Mouse (Mus musculus): Measurements from ENCODE around the gene Sspn. TPM values are rescaled to one million over a fixed set of nuclear protein-coding genes. Genes with fewer than 3 reads are reported as not detected.
A peak's percentile ranks its signal among the peaks of the same experiment; 100 is the strongest.

Sspn gene
- 3.0 and 3.3 TPM in 2 replicates for polyA plus RNA-seq (2014; fragmentation: Nextera tagmentation; extraction: Ambion mirVana)

GRCm38 (mm10) chr6:145931341-145931740 is at the start of gene Sspn:
TSS of gene Sspn (plus strand) at chr6:145931641.
- H3K9me3 ChIP-seq (ENCODE audit: control insufficient read depth, low read length) = no peaks in the 10 kb centered on the region
- H3K27me3 ChIP-seq (ENCODE audit: control insufficient read depth, insufficient read depth, low read length) = no peaks in the 10 kb centered on the region
- H3K36me3 ChIP-seq (ENCODE audit: control insufficient read depth, insufficient read depth, low read length) = no peaks in the 10 kb centered on the region
- H3K9ac ChIP-seq (ENCODE audit: low read length) = no peak within 1 kb of the TSS
- no peak within 1 kb of the TSS for H3K4me3 ChIP-seq (ENCODE audit: low read depth, low read length)
- ATAC-seq (ENCODE audit: insufficient read depth, low FRiP score, low TSS enrichment) (no peak), DNase-seq (ENCODE audit: low spot score) (no peak)
- H3K27ac ChIP-seq (ENCODE audit: low read depth, low read length) = no peak within 1 kb of the TSS
- 71% methylated on average over 3 of the region's 3 CpGs for WGBS
- no peak within 1 kb of the TSS for H3K4me2 ChIP-seq (ENCODE audit: low read depth)
- H3K4me1 ChIP-seq (ENCODE audit: control insufficient read depth, insufficient read depth, low read length) = peaks cover 7% of the 10 kb centered on the region

GRCm38 (mm10) chr6:145883010-145883409 is 48.4 kb upstream of the Sspn start:
- no peak overlapping the region for H3K9ac ChIP-seq (ENCODE audit: low read length)
- no peak for ATAC-seq (ENCODE audit: insufficient read depth, low FRiP score, low TSS enrichment)
- no peak for DNase-seq (ENCODE audit: low spot score)
- H3K4me2 ChIP-seq (ENCODE audit: low read depth) = no peak overlapping the region
- 72% methylated on average over 1 of the region's 1 CpGs for whole genome bisulfite sequencing
- H3K36me3 ChIP-seq (ENCODE audit: control insufficient read depth, insufficient read depth, low read length) = no peaks in the 10 kb centered on the region
- no peak overlapping the region for H3K27ac ChIP-seq (ENCODE audit: low read depth, low read length)
- H3K27me3 ChIP-seq (ENCODE audit: control insufficient read depth, insufficient read depth, low read length) = no peaks in the 10 kb centered on the region
- H3K4me3 ChIP-seq (ENCODE audit: low read depth, low read length) = no peak overlapping the region
- H3K9me3 ChIP-seq (ENCODE audit: control insufficient read depth, low read length) = no peaks in the 10 kb centered on the region
- H3K4me1 ChIP-seq (ENCODE audit: control insufficient read depth, insufficient read depth, low read length) = no peaks in the 10 kb centered on the region

- ATAC-seq (ENCODE audit: insufficient read depth, low FRiP score, low TSS enrichment) = no peak
- DNase-seq (ENCODE audit: low spot score) = peak; percentile 7
- 91% methylated on average over 4 of the region's 4 CpGs for WGBS
These were observed 47.8 kb upstream of the Sspn start for GRCm38 (mm10) chr6:145883668-145884067.

GRCm38 (mm10) chr6:145885069-145885468 is 46.4 kb upstream of the Sspn start:
- WGBS = 88% methylated on average over 4 of the region's 4 CpGs
- no peaks in the 10 kb centered on the region for H3K4me1 ChIP-seq (ENCODE audit: control insufficient read depth, insufficient read depth, low read length)
- H3K27ac ChIP-seq (ENCODE audit: low read depth, low read length) = no peak overlapping the region
- DNase-seq (ENCODE audit: low spot score) = peak; percentile 2
- no peaks in the 10 kb centered on the region for H3K36me3 ChIP-seq (ENCODE audit: control insufficient read depth, insufficient read depth, low read length)
- H3K9ac ChIP-seq (ENCODE audit: low read length) = no peak overlapping the region
- H3K4me2 ChIP-seq (ENCODE audit: low read depth) = no peak overlapping the region
- H3K9me3 ChIP-seq (ENCODE audit: control insufficient read depth, low read length) = no peaks in the 10 kb centered on the region
- ATAC-seq (ENCODE audit: insufficient read depth, low FRiP score, low TSS enrichment) = no peak
- H3K4me3 ChIP-seq (ENCODE audit: low read depth, low read length) = no peak overlapping the region
- no peaks in the 10 kb centered on the region for H3K27me3 ChIP-seq (ENCODE audit: control insufficient read depth, insufficient read depth, low read length)

More at GRCm38 (mm10) chr6:145883668-145884067, 47.8 kb upstream of the Sspn start:
- Histone ChIP-seq H3K4me1 (ENCODE audit: control insufficient read depth, insufficient read depth, low read length) (no peaks in the 10 kb centered on the region), H3K9me3 (ENCODE audit: control insufficient read depth, low read length) (no peaks in the 10 kb centered on the region), H3K9ac (ENCODE audit: low read length) (no peak overlapping the region), H3K4me3 (ENCODE audit: low read depth, low read length) (no peak overlapping the region), H3K36me3 (ENCODE audit: control insufficient read depth, insufficient read depth, low read length) (no peaks in the 10 kb centered on the region), H3K4me2 (ENCODE audit: low read depth) (no peak overlapping the region), H3K27ac (ENCODE audit: low read depth, low read length) (no peak overlapping the region), H3K27me3 (ENCODE audit: control insufficient read depth, insufficient read depth, low read length) (no peaks in the 10 kb centered on the region)

DNA sequence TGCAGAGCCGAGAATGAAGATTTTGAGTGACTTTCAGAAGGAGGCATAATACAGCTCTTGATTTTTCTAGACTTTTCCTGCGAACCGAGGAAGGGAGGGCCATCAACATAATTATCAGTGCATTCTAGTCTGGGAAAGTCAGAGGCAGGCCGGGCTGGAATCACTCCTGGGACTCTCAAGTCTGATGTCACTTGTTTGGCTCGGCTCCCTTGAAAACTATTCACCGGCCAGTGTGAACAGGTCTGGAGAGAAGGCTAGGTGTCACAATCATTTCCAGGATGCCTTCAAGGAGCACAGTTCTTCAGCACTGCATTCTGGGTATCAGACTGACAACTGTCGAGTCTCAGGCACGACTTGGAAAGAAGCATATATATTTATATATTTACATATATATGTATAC is 45.2 kb upstream of the Sspn start:
- Histone ChIP-seq H3K9ac (ENCODE audit: low read length) (no peak overlapping the region), H3K27ac (ENCODE audit: low read depth, low read length) (no peak overlapping the region), H3K36me3 (ENCODE audit: control insufficient read depth, insufficient read depth, low read length) (no peaks in the 10 kb centered on the region), H3K27me3 (ENCODE audit: control insufficient read depth, insufficient read depth, low read length) (no peaks in the 10 kb centered on the region), H3K4me2 (ENCODE audit: low read depth) (no peak overlapping the region), H3K4me3 (ENCODE audit: low read depth, low read length) (no peak overlapping the region), H3K4me1 (ENCODE audit: control insufficient read depth, insufficient read depth, low read length) (no peaks in the 10 kb centered on the region), H3K9me3 (ENCODE audit: control insufficient read depth, low read length) (no peaks in the 10 kb centered on the region)
- WGBS = 82% methylated on average over 8 of the region's 8 CpGs
- DNase-seq (ENCODE audit: low spot score) = peak; percentile 3
- ATAC-seq (ENCODE audit: insufficient read depth, low FRiP score, low TSS enrichment) = no peak

- Histone ChIP-seq H3K9me3 (ENCODE audit: control insufficient read depth, low read length) (no peaks in the 10 kb centered on the region), H3K36me3 (ENCODE audit: control insufficient read depth, insufficient read depth, low read length) (no peaks in the 10 kb centered on the region), H3K27ac (ENCODE audit: low read depth, low read length) (no peak overlapping the region), H3K9ac (ENCODE audit: low read length) (no peak overlapping the region), H3K4me2 (ENCODE audit: low read depth) (no peak overlapping the region), H3K4me3 (ENCODE audit: low read depth, low read length) (no peak overlapping the region), H3K4me1 (ENCODE audit: control insufficient read depth, insufficient read depth, low read length) (no peaks in the 10 kb centered on the region), H3K27me3 (ENCODE audit: control insufficient read depth, insufficient read depth, low read length) (no peaks in the 10 kb centered on the region)
- DNase-seq (ENCODE audit: low spot score) (no peak), ATAC-seq (ENCODE audit: insufficient read depth, low FRiP score, low TSS enrichment) (no peak)
- 83% methylated on average over 6 of the region's 6 CpGs for WGBS
These were observed 43.7 kb upstream of the Sspn start for GRCm38 (mm10) chr6:145887719-145888118.

GRCm38 (mm10) chr6:145891951-145892350 is 39.5 kb upstream of the Sspn start:
- no peak overlapping the region for H3K27ac ChIP-seq (ENCODE audit: low read depth, low read length)
- DNase-seq (ENCODE audit: low spot score) (peak; percentile 6), ATAC-seq (ENCODE audit: insufficient read depth, low FRiP score, low TSS enrichment) (no peak)
- H3K27me3 ChIP-seq (ENCODE audit: control insufficient read depth, insufficient read depth, low read length) = no peaks in the 10 kb centered on the region
- 89% methylated on average over 11 of the region's 11 CpGs for WGBS
- no peaks in the 10 kb centered on the region for H3K36me3 ChIP-seq (ENCODE audit: control insufficient read depth, insufficient read depth, low read length)
- H3K4me2 ChIP-seq (ENCODE audit: low read depth) = no peak overlapping the region
- H3K4me3 ChIP-seq (ENCODE audit: low read depth, low read length) = no peak overlapping the region
- no peak overlapping the region for H3K9ac ChIP-seq (ENCODE audit: low read length)
- no peaks in the 10 kb centered on the region for H3K4me1 ChIP-seq (ENCODE audit: control insufficient read depth, insufficient read depth, low read length)
- no peaks in the 10 kb centered on the region for H3K9me3 ChIP-seq (ENCODE audit: control insufficient read depth, low read length)

DNA sequence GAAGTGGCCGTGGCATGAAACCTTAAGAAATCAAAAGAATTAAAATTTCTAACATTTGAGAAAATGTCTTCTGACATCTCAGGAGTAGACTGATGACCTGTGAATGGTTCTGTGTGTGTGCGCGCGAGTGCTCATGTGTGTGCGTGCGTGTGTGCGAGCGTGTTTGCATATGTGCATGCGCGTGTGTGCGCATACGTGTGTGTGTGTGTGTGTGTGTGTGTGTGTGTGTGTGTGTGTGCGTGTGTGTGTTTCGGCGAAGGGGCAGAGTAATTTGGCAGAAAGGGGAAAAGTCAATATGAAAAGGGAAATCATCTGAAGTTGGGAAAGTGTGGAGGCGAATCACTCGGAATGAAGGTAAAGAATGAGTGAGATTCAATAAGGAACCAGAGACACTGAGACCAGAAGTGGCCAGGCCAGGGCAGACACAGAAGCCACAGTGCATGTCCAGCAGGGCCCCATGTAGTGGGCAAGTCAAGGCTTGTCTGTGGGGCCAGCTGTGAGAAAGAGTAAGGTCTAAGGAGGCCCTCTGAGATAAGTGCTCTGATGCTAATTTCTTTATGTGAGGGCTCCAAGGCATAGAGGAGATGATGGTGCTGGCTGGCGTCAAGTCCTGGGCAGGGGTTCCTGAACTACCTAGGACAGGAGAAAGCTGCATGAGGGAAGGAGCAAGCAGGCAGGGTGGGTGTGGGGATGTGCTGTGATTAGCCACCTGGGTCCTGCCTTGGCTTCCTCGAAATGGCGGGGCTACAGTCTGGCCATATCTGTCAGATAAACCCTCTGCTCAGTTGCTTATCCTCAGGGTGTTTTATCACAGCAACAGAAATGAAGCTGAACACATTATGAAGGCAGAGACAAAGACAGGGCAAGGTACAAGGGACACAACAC is 38.8 kb upstream of the Sspn start:
- Histone ChIP-seq H3K4me1 (ENCODE audit: control insufficient read depth, insufficient read depth, low read length) (no peaks in the 10 kb centered on the region), H3K4me3 (ENCODE audit: low read depth, low read length) (no peak overlapping the region), H3K27ac (ENCODE audit: low read depth, low read length) (no peak overlapping the region), H3K4me2 (ENCODE audit: low read depth) (no peak overlapping the region), H3K9me3 (ENCODE audit: control insufficient read depth, low read length) (no peaks in the 10 kb centered on the region), H3K36me3 (ENCODE audit: control insufficient read depth, insufficient read depth, low read length) (no peaks in the 10 kb centered on the region), H3K9ac (ENCODE audit: low read length) (no peak overlapping the region), H3K27me3 (ENCODE audit: control insufficient read depth, insufficient read depth, low read length) (no peaks in the 10 kb centered on the region)
- DNase-seq (ENCODE audit: low spot score) = no peak
- 94% methylated on average over 20 of the region's 20 CpGs for WGBS
- no peak for ATAC-seq (ENCODE audit: insufficient read depth, low FRiP score, low TSS enrichment)

All from neural tube, embryonic 11.5 days (tissue).